Mouse (Mus musculus): Measurements from ENCODE around the gene Eva1a.

Eva1a gene

DNA sequence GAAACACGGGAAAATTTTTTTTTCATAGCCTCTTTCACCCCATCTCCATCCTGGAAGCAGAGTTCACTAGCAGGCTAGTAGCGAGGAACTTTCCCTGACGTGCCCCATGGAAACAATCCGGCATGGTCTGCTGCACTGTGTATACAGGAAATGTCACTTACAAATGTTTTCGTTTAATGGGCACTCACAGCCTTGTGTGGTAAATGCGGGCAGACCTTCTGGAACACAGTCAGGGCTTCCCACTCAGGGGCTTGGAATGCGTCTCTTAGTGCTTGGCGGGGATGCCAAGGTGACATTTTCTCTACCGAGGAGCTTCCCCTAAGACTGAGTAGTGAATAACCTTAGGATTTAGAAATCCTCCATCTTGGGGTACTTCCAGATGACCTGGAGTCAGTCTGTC is 87.0 kb downstream of the Eva1a start:
- DNase-seq (ENCODE audit: low spot score): no peak

- DNase-seq (ENCODE audit: low spot score): no peak
Measured at GRCm38 (mm10) chr6:82129630-82130217, 88.9 kb downstream of the Eva1a start.

DNA sequence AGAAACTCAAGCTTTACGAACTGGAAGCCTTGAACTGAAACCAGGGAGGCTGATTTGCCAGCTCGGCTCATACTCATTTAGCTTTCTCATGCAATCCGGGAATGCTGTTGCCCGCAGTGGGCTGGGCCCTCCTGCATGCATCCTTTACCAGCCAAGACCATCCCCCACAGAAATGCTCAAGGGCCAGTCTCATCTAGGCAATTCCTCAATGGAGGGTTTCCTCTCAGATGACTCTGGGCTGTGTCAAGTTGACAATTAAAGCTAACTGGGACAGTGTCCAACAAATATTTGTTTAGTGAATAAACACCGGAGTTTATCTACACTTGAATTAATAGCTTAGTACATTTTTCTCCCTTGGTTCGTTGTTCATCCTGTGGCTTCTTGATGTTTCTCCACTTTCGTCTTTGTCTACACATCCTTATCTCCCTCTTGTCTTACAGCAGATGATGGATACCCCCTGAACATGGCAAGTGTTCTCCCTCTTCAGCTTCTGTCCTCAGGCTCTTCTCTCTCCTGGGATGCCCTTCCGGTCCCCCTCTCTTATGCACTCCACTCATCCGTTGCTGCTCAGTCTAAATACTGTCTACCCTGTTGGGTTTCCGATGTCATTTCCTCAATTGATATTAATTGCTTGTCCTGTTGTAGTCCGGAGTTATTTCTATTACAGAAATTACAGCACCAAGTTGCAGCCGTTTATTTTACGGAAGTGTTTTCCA is 92.2 kb downstream of the Eva1a start:
- no peak for DNase-seq (ENCODE audit: low spot score)

DNA sequence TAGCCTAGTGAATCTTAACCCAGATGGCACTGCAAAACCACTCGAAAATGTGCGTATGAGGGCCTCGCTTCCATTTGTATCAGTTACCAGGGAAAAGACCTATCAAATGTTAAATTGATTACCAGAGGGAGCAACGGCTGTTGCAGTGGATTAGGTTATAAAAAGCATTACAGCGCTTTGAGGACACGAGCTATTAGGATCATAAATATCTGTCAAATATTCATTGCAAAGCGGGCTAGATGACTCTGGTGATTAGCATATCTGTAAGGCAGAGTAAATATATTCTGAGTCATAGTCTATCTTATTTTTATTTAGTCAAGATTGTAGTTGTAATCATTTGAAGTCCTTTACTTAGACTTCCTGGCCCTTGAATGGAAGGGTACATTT is 92.7 kb downstream of the Eva1a start:
- no peak for DNase-seq (ENCODE audit: low spot score)

DNA sequence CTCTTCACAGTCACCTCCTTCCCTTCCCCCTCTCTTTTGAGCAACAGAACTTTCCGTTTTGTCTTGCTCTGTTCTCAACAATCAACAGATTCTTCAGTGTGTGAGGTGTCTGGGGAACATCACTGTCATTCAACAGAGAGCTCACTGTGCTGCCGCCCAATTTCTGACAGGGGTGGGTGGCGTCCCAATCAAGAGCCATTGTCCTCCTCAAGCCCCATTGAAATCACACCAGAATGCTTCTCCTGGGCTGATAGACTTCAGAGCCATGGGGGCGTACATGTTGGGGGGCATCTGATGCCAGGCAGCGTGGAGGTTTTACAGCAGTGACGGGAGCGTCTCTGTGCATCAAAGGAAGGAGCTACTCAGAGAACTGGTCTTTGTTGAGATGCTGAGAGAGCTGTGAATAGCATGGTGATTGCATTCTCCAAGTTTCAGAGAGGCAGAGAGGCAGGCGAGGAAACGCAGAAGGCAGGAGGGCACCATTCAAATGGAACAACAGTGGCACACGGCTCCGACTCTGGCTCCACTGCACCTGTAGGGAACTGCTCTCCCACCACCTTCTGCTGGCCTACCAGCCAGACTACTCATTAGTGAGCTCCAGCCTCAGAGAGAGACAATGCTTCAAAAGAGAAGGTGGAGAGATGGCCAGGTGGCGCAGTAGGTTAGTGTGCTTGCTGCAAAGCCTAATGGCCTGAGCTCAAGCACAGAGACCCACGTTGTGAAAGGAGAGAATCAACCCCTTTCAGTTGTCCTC is 95.3 kb downstream of the Eva1a start:
- no peak for DNase-seq (ENCODE audit: low spot score)
